Mouse (Mus musculus) G1E-ER4 (cell line): Measurements from ENCODE around the gene Ivl. TPM values are rescaled to one million over a fixed set of nuclear protein-coding genes. Genes with fewer than 3 reads are reported as not detected.

ENCODE experiments used
- GATA1 ChIP-seq: IDR thresholded peaks from one replicate; pipeline ENCODE4 v1.8.0; 2012; ENCODE audit warnings: low read length, inconsistent platforms
- polyA plus RNA-seq: library from polyadenylated mRNA; stranded (reverse); fragments of >175 nt; gene quantifications from 2 replicates; pipeline ENCODE4 v1.2.3, GENCODE M21; 2012

The Ivl gene
- polyA plus RNA-seq, 1 experiment: not detected

DNA sequence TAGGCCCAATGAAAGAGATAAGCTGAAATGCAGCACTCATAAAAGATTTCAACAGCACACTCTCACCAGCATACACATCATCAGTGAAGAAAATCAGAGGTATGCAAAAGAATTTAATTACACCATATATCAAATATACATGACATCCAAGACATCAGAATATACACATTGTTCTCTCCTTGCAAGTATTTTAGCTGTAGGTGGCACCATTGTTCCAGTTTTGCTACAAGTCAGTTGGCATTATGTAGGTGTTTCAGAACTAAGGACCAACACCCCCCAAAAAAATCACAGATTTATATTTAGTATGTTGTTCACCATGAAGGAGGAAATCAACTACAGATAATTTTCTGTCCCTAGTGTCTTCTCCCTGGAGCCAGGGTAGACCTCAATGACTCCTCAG is 8.1 kb downstream of the Ivl start:
- TF ChIP-seq GATA1: no peak

DNA sequence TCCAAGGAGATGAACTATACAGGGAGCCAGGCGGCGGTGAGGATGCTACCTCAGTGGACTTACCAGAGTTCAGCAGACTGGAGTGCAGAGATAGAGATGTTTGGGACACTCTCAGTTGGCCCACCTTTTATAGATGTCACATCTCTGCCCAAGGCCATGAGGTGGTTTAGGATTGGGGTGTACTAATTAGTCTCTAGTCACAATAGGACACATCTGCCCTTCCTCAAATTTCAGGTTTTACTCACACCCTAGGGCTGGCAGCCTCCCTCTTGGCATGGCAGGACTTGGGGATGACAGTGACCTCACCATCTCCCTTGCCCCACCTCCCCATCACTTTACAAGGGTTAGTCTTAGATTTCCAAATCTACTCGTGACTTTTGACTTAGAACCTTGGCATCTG is 39.1 kb downstream of the Ivl start, which contains the start of gene 2310046K23Rik:
TSS of gene 2310046K23Rik (minus strand) at position 101 of the 400 bp plus-strand sequence.
- no peak for TF ChIP-seq GATA1

Other genes with a start within 250 kb of the Ivl start
- not detected in 2 replicates for gene Sprr2d, start 234.6 kb downstream of the Ivl start, polyA plus RNA-seq
- not detected in 2 replicates for gene Sprr2e, start 221.6 kb downstream of the Ivl start, polyA plus RNA-seq
- gene Sprr2f, start 208.5 kb downstream of the Ivl start, polyA plus RNA-seq: not detected in 2 replicates
- gene Sprr2h, start 188.1 kb downstream of the Ivl start, polyA plus RNA-seq: not detected in 2 replicates
- not detected in 2 replicates for gene Sprr2i, start 165.7 kb downstream of the Ivl start, polyA plus RNA-seq
- gene Sprr2j-ps, start 155.7 kb downstream of the Ivl start, polyA plus RNA-seq: not detected in 2 replicates
- gene Gm9774, start 144.3 kb downstream of the Ivl start, polyA plus RNA-seq: 12.8 and 15.9 TPM in 2 replicates
- gene Sprr2k, start 141.2 kb downstream of the Ivl start, polyA plus RNA-seq: not detected in 2 replicates
- not detected in 2 replicates for gene Sprr1b, start 134.9 kb downstream of the Ivl start, polyA plus RNA-seq
- gene Sprr3, start 115.0 kb downstream of the Ivl start, polyA plus RNA-seq: not detected in 2 replicates
- not detected in 2 replicates for gene Sprr1a, start 87.8 kb downstream of the Ivl start, polyA plus RNA-seq
- gene Sprr4, start 73.2 kb downstream of the Ivl start, polyA plus RNA-seq: not detected in 2 replicates
- not detected in 2 replicates for gene 2310046K23Rik, start 39.2 kb downstream of the Ivl start, polyA plus RNA-seq
- not detected in 2 replicates for gene Smcp, start 15.3 kb upstream of the Ivl start, polyA plus RNA-seq
- not detected in 2 replicates for gene 2210017I01Rik, start 33.8 kb upstream of the Ivl start, polyA plus RNA-seq
- gene Lce6a, start 47.9 kb upstream of the Ivl start, polyA plus RNA-seq: not detected in 2 replicates
- gene Lce1a1, start 74.6 kb upstream of the Ivl start, polyA plus RNA-seq: not detected in 2 replicates
- gene Lce1b, start 83.2 kb upstream of the Ivl start, polyA plus RNA-seq: not detected in 2 replicates
- not detected in 2 replicates for gene Lce1a2, start 96.6 kb upstream of the Ivl start, polyA plus RNA-seq
- not detected in 2 replicates for gene Lce1c, start 105.5 kb upstream of the Ivl start, polyA plus RNA-seq
- not detected in 2 replicates for gene Lce1d, start 113.5 kb upstream of the Ivl start, polyA plus RNA-seq
- gene Lce1e, start 135.3 kb upstream of the Ivl start, polyA plus RNA-seq: not detected in 2 replicates
- not detected in 2 replicates for gene Lce1f, start 146.6 kb upstream of the Ivl start, polyA plus RNA-seq
- gene Gm38119, start 165.4 kb upstream of the Ivl start, polyA plus RNA-seq: not detected in 2 replicates
- gene Lce1g, start 178.6 kb upstream of the Ivl start, polyA plus RNA-seq: not detected in 2 replicates
- not detected in 2 replicates for gene Lce1h, start 191.3 kb upstream of the Ivl start, polyA plus RNA-seq
- gene Lce1i, start 205.2 kb upstream of the Ivl start, polyA plus RNA-seq: not detected in 2 replicates
- not detected in 2 replicates for gene Lce1j, start 216.8 kb upstream of the Ivl start, polyA plus RNA-seq
- not detected in 2 replicates for gene Lce1k, start 234.2 kb upstream of the Ivl start, polyA plus RNA-seq